Mouse (Mus musculus): ENCODE measurements at regions not wholly inside any gene's neighbourhood (a gene's known extent, or its start where the extent isn't known, plus 50 kb on each side); places are given as distances from the start of the nearest gene placed in this dataset.

GRCm38 (mm10) chr10:101117158-101117557, 526.9 kb downstream of the 1700017N19Rik start:
- TF ChIP-seq POLR2A (IDR thresholded peaks at IDR 0.05; ENCODE audit: borderline replicate concordance, insufficient read depth, low read length) (no peak), CTCF (IDR thresholded peaks at IDR 0.05; ENCODE audit: borderline replicate concordance, insufficient read depth, low read depth, low read length) (no peak)
